Mouse (Mus musculus) lung, postnatal 36 days (tissue): ENCODE measurements at regions not wholly inside any gene's neighbourhood (a gene's known extent, or its start where the extent isn't known, plus 50 kb on each side); places are given as distances from the start of the nearest gene placed in this dataset.

Experiments used
- DNase-seq: peaks from one replicate; pipeline ENCODE4 v3.0.0; 2022; ENCODE audit warnings: mixed read lengths

GRCm38 (mm10) chr17:62058016-62058415, 823.1 kb downstream of the Efna5 start:
- no peak for DNase-seq

DNA sequence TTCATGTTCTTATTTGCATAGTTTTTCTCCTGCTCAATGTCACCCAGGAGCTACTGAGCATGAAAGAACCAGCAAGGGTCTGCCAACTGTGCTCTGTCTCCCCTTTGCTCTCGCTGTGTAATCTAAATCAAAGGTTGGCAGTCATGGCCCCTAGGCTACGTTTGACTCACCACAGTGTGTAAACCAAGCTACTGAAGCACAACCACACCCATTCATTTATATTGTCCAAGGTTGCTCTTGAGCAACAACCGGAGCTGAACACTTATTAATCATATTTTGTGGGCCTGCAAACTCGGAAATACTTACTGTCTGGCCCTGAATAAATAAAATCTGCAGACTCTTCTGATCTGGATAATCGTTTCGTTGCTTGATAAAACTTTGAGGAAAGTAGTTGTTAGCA, 826.3 kb downstream of the Efna5 start:
- DNase-seq, result no peak

DNA sequence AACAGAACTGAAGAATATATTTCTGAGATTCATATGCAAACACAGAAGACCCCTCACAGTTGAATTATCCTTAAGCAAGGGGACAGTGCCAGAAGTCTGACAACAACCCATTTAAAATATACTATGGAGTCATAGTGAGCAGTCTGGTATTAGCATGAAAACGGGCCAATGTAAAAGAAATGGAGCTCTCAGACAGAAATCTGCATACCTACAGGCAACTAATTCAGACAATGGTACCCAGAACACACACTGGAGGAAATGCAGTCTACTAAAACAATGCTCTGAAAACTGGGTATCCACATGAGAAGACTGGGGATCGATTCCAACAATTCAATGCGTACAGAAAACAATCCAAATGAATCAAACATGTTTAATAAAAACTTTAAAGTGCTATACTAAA, 832.1 kb downstream of the Efna5 start:
- no peak for DNase-seq

- DNase-seq, result no peak
Measured at GRCm38 (mm10) chr17:62030614-62031013, 850.5 kb downstream of the Efna5 start.
